Comparison of ENCODE assay signal across 12 mouse cellular contexts in genomic region chr11:74881979-74882378, GRCm38 (mm10). TPM values are rescaled to one million over a fixed set of nuclear protein-coding genes. Genes with fewer than 3 reads are reported as not detected.
DNase-seq lines count a peak whose midpoint lies in the region; ATAC-seq lines count a peak whose summit lies in the region.
"Had no signal": no experiment of that assay in that cellular context is flagged by ENCODE, and none has a peak within 500 bp of the region (broad histone marks: within the 10 kb centered on the region; RNA-seq: fewer than 3 reads in every experiment).

No protein-coding gene starts in this region.

- H3K9ac ChIP-seq in heart, embryonic 12.5 days: no peak overlapping the region; the same call in 1 of the 2 replicates
- no peak overlapping the region for H3K9ac ChIP-seq in midbrain, embryonic 14.5 days (replicated peaks; ENCODE audit: low read length)
- no peak overlapping the region for H3K9ac ChIP-seq in midbrain, embryonic 16.5 days (ENCODE audit: low read depth, low read length)
- H3K9ac ChIP-seq in hindbrain, embryonic 15.5 days: no peak overlapping the region

- H3K27ac ChIP-seq in heart, embryonic 12.5 days (ENCODE audit: poor library complexity, severe bottlenecking): no peak overlapping the region
- H3K27ac ChIP-seq in midbrain, embryonic 14.5 days (replicated peaks; ENCODE audit: low read depth, low read length): peak overlapping the region; percentile 55; the same call in 1 of the 2 replicates
- no peak overlapping the region for H3K27ac ChIP-seq in midbrain, embryonic 16.5 days (ENCODE audit: low read length)
- peak overlapping the region; percentile 11; the same call in 1 of the 2 replicates for H3K27ac ChIP-seq in hindbrain, embryonic 15.5 days (replicated peaks)

- H3K4me2 ChIP-seq in heart, embryonic 12.5 days: peak overlapping the region; percentile 39
- no peak overlapping the region for H3K4me2 ChIP-seq in midbrain, embryonic 14.5 days (ENCODE audit: low read length)
- no peak overlapping the region; the same call in 1 of the 2 replicates for H3K4me2 ChIP-seq in midbrain, embryonic 16.5 days (ENCODE audit: low read length)
- 0 out of 2 replicates have a peak overlapping the region, but pooled peaks have one; percentile 9 for H3K4me2 ChIP-seq in hindbrain, embryonic 15.5 days

- ATAC-seq in heart, embryonic 12.5 days (ENCODE audit: insufficient number of reproducible peaks, low FRiP score): no peak
- no peak for ATAC-seq in midbrain, embryonic 14.5 days (ENCODE audit: low FRiP score, low TSS enrichment)
- ATAC-seq in midbrain, embryonic 16.5 days: no peak
- ATAC-seq in hindbrain, embryonic 15.5 days (ENCODE audit: low FRiP score, low read depth): no peak
- ATAC-seq in megakaryocyte-erythroid progenitor cell, adult 5-6 weeks (replicated peaks; ENCODE audit: low FRiP score, low TSS enrichment, poor library complexity, severe bottlenecking): no peak
- ATAC-seq: activated CD4-positive, CD25-positive, alpha-beta regulatory T cell, adult 4 months had no signal

- H3K27me3 ChIP-seq in heart, embryonic 12.5 days (replicated peaks): no peaks in the 10 kb centered on the region
- H3K27me3 ChIP-seq in midbrain, embryonic 14.5 days (ENCODE audit: control insufficient read depth, insufficient read depth, low read length): no peaks in the 10 kb centered on the region
- no peaks in the 10 kb centered on the region for H3K27me3 ChIP-seq in midbrain, embryonic 16.5 days (ENCODE audit: control insufficient read depth, insufficient read depth, low read depth, low read length)
- H3K27me3 ChIP-seq in hindbrain, embryonic 15.5 days: no peaks in the 10 kb centered on the region

- H3K36me3 ChIP-seq in heart, embryonic 12.5 days: peaks cover 3% of the 10 kb centered on the region; the same call in 1 of the 2 replicates
- H3K36me3 ChIP-seq in midbrain, embryonic 14.5 days (ENCODE audit: control insufficient read depth, insufficient read depth, low read length): peaks cover 12% of the 10 kb centered on the region
- H3K36me3 ChIP-seq in midbrain, embryonic 16.5 days (ENCODE audit: control insufficient read depth, insufficient read depth, low read length): peaks cover 7% of the 10 kb centered on the region; the same call in 1 of the 2 replicates
- H3K36me3 ChIP-seq in hindbrain, embryonic 15.5 days: peaks cover 10% of the 10 kb centered on the region

- no peak overlapping the region for H3K4me3 ChIP-seq in heart, embryonic 12.5 days
- no peak overlapping the region for H3K4me3 ChIP-seq in midbrain, embryonic 14.5 days (replicated peaks; ENCODE audit: low read depth, low read length)
- no peak overlapping the region for H3K4me3 ChIP-seq in midbrain, embryonic 16.5 days (ENCODE audit: low read depth, low read length)
- H3K4me3 ChIP-seq in hindbrain, embryonic 15.5 days: no peak overlapping the region

- no peaks in the 10 kb centered on the region for H3K9me3 ChIP-seq in heart, embryonic 12.5 days (replicated peaks)
- H3K9me3 ChIP-seq in midbrain, embryonic 14.5 days (ENCODE audit: control insufficient read depth, low read length): no peaks in the 10 kb centered on the region
- no peaks in the 10 kb centered on the region for H3K9me3 ChIP-seq in midbrain, embryonic 16.5 days (replicated peaks; ENCODE audit: control insufficient read depth, low read length, poor library complexity, severe bottlenecking)
- H3K9me3 ChIP-seq in hindbrain, embryonic 15.5 days: no peaks in the 10 kb centered on the region

- H3K4me1 ChIP-seq in heart, embryonic 12.5 days (replicated peaks): peaks cover 14% of the 10 kb centered on the region
- peaks cover 9% of the 10 kb centered on the region for H3K4me1 ChIP-seq in midbrain, embryonic 14.5 days (ENCODE audit: control insufficient read depth, insufficient read depth, low read length)
- peaks cover under 1% of the 10 kb centered on the region for H3K4me1 ChIP-seq in midbrain, embryonic 16.5 days (ENCODE audit: control insufficient read depth, insufficient read depth, low read length)
- peaks cover 16% of the 10 kb centered on the region for H3K4me1 ChIP-seq in hindbrain, embryonic 15.5 days (replicated peaks)

- WGBS in heart, embryonic 12.5 days: 42% methylated on average over 14 of the region's 14 CpGs
- WGBS in midbrain, embryonic 14.5 days: 56% methylated on average over 14 of the region's 14 CpGs
- 49% methylated on average over 14 of the region's 14 CpGs for WGBS in midbrain, embryonic 16.5 days
- 57% methylated on average over 14 of the region's 14 CpGs for WGBS in hindbrain, embryonic 15.5 days

- DNase-seq in heart, adult 8-10 months (ENCODE audit: low spot score): no peak
- peak; percentile 35 for DNase-seq in midbrain, embryonic 14.5 days
- peak; percentile 52 for DNase-seq in right cerebral cortex, postnatal 14 days
- DNase-seq in thymus, adult 18-20 months: no peak
- DNase-seq: gastrocnemius, postnatal 25 days; kidney, adult 11 months; lung, adult 2 months had no signal

RNA-seq across cellular contexts. Expression of gene Sgsm2, which starts 14.9 kb away (rescaled TPM):
- polyA plus RNA-seq in heart, embryonic 12.5 days (2016; fragmentation: Nextera tagmentation; extraction: Ambion mirVana): 6.5 and 6.6 TPM in 2 replicates
- total RNA-seq in heart, adult 8-10 months (2022): 1 to 10 TPM; 5.3 to 6.4 (median 5.8) TPM
- 24.3 and 25.7 TPM in 2 replicates for polyA plus RNA-seq in midbrain, embryonic 14.5 days (2014; fragmentation: Nextera tagmentation; extraction: Ambion mirVana)
- 30.3 and 31.8 TPM in 2 replicates for polyA plus RNA-seq in midbrain, embryonic 16.5 days (2015; fragmentation: Nextera tagmentation; extraction: Ambion mirVana)
- polyA plus RNA-seq in hindbrain, embryonic 15.5 days (2015; fragmentation: Nextera tagmentation; extraction: Ambion mirVana): 25.9 and 29.9 TPM in 2 replicates
- total RNA-seq in megakaryocyte-erythroid progenitor cell, adult 5-6 weeks (2014; fragmentation: Nextera tagmentation): 8.3 and 10.3 TPM in 2 replicates
- total RNA-seq in megakaryocyte-erythroid progenitor cell, adult 5-6 weeks (2017): 3.1 and 10.1 TPM in 2 replicates

RNA-seq across cellular contexts. Expression of gene Tsr1, which starts 15.9 kb away (rescaled TPM):
- polyA plus RNA-seq in heart, embryonic 12.5 days (2016; fragmentation: Nextera tagmentation; extraction: Ambion mirVana): 31.6 and 33.5 TPM in 2 replicates
- total RNA-seq in heart, adult 8-10 months (2022): 10 to 100 TPM; 17.5 to 19.3 (median 17.8) TPM
- 25.6 and 31.0 TPM in 2 replicates for polyA plus RNA-seq in midbrain, embryonic 14.5 days (2014; fragmentation: Nextera tagmentation; extraction: Ambion mirVana)
- 27.6 and 30.2 TPM in 2 replicates for polyA plus RNA-seq in midbrain, embryonic 16.5 days (2015; fragmentation: Nextera tagmentation; extraction: Ambion mirVana)
- polyA plus RNA-seq in hindbrain, embryonic 15.5 days (2015; fragmentation: Nextera tagmentation; extraction: Ambion mirVana): 26.5 and 29.0 TPM in 2 replicates
- total RNA-seq in megakaryocyte-erythroid progenitor cell, adult 5-6 weeks (2014; fragmentation: Nextera tagmentation): 80.0 and 80.7 TPM in 2 replicates
- total RNA-seq in megakaryocyte-erythroid progenitor cell, adult 5-6 weeks (2017): 139 and 154 TPM in 2 replicates

RNA-seq across cellular contexts. Expression of gene Smg6, which starts 43.6 kb away (rescaled TPM):
- 13.4 and 14.7 TPM in 2 replicates for polyA plus RNA-seq in heart, embryonic 12.5 days (2016; fragmentation: Nextera tagmentation; extraction: Ambion mirVana)
- total RNA-seq in heart, adult 8-10 months (2022): 10 to 100 TPM; 16.7 to 22.8 (median 20.2) TPM
- polyA plus RNA-seq in midbrain, embryonic 14.5 days (2014; fragmentation: Nextera tagmentation; extraction: Ambion mirVana): 14.0 and 15.9 TPM in 2 replicates
- polyA plus RNA-seq in midbrain, embryonic 16.5 days (2015; fragmentation: Nextera tagmentation; extraction: Ambion mirVana): 14.6 and 17.4 TPM in 2 replicates
- polyA plus RNA-seq in hindbrain, embryonic 15.5 days (2015; fragmentation: Nextera tagmentation; extraction: Ambion mirVana): 13.5 and 14.1 TPM in 2 replicates
- total RNA-seq in megakaryocyte-erythroid progenitor cell, adult 5-6 weeks (2014; fragmentation: Nextera tagmentation): 39.9 and 41.6 TPM in 2 replicates
- total RNA-seq in megakaryocyte-erythroid progenitor cell, adult 5-6 weeks (2017): 41.3 and 49.0 TPM in 2 replicates

RNA-seq across cellular contexts. Expression of gene Srr, which starts 43.8 kb away (rescaled TPM):
- polyA plus RNA-seq in heart, embryonic 12.5 days (2016; fragmentation: Nextera tagmentation; extraction: Ambion mirVana): 21.1 and 21.5 TPM in 2 replicates
- 10 to 100 TPM; 26.5 to 31.3 (median 29.1) TPM for total RNA-seq in heart, adult 8-10 months (2022)
- 34.4 and 49.9 TPM in 2 replicates for polyA plus RNA-seq in midbrain, embryonic 14.5 days (2014; fragmentation: Nextera tagmentation; extraction: Ambion mirVana)
- 40.9 and 44.2 TPM in 2 replicates for polyA plus RNA-seq in midbrain, embryonic 16.5 days (2015; fragmentation: Nextera tagmentation; extraction: Ambion mirVana)
- 36.3 and 38.3 TPM in 2 replicates for polyA plus RNA-seq in hindbrain, embryonic 15.5 days (2015; fragmentation: Nextera tagmentation; extraction: Ambion mirVana)
- 6.9 and 9.7 TPM in 2 replicates for total RNA-seq in megakaryocyte-erythroid progenitor cell, adult 5-6 weeks (2014; fragmentation: Nextera tagmentation)
- 4.9 and 7.4 TPM in 2 replicates for total RNA-seq in megakaryocyte-erythroid progenitor cell, adult 5-6 weeks (2017)

RNA-seq across cellular contexts. Expression of gene Mnt, which starts 51.3 kb away (rescaled TPM):
- polyA plus RNA-seq in heart, embryonic 12.5 days (2016; fragmentation: Nextera tagmentation; extraction: Ambion mirVana): 4.0 and 4.8 TPM in 2 replicates
- total RNA-seq in heart, adult 8-10 months (2022): 10 to 100 TPM in 3 of 4 experiments, 1 to 10 TPM in 1; 7.4 to 13.4 (median 10.2) TPM
- 9.8 and 10.3 TPM in 2 replicates for polyA plus RNA-seq in midbrain, embryonic 14.5 days (2014; fragmentation: Nextera tagmentation; extraction: Ambion mirVana)
- polyA plus RNA-seq in midbrain, embryonic 16.5 days (2015; fragmentation: Nextera tagmentation; extraction: Ambion mirVana): 7.6 and 8.6 TPM in 2 replicates
- 8.7 and 9.7 TPM in 2 replicates for polyA plus RNA-seq in hindbrain, embryonic 15.5 days (2015; fragmentation: Nextera tagmentation; extraction: Ambion mirVana)
- total RNA-seq in megakaryocyte-erythroid progenitor cell, adult 5-6 weeks (2014; fragmentation: Nextera tagmentation): 9.1 and 17.1 TPM in 2 replicates
- 2.6 and 3.6 TPM in 2 replicates for total RNA-seq in megakaryocyte-erythroid progenitor cell, adult 5-6 weeks (2017)

Comparison
In these comparisons a context has a peak if more than half of its experiments do, and no peak if none do; other contexts are left out.
1. H3K27ac ChIP-seq: peak in midbrain, embryonic 14.5 days (single experiment) and hindbrain, embryonic 15.5 days (single experiment); none in heart, embryonic 12.5 days (single experiment) and midbrain, embryonic 16.5 days (single experiment).
2. H3K4me2 ChIP-seq: peak in heart, embryonic 12.5 days (single experiment) and hindbrain, embryonic 15.5 days (single experiment); none in midbrain, embryonic 14.5 days (single experiment) and midbrain, embryonic 16.5 days (single experiment).
3. DNase-seq: peak in midbrain, embryonic 14.5 days (single experiment) and right cerebral cortex, postnatal 14 days (single experiment); none in heart, adult 8-10 months (single experiment) and thymus, adult 18-20 months (0 of 2).